Mouse (Mus musculus): ENCODE results near the gene Creb5.

The Creb5 gene

GRCm38 (mm10) chr6:53508847-53509494 lies 221.9 kb downstream of the Creb5 start:
- in situ Hi-C loops (cut with MboI; ENCODE audit: low pct_unique_long_range_greater_than_20kb in 1 of 2, low sequenced_read_pairs in 2 of 2, unreplicated experiment in 1 of 2) = no loop called here

- in situ Hi-C loops (cut with MboI; ENCODE audit: low pct_unique_long_range_greater_than_20kb in 1 of 2, low sequenced_read_pairs in 2 of 2, unreplicated experiment in 1 of 2) = no loop called here
Observed at GRCm38 (mm10) chr6:53510005-53510404, 222.9 kb downstream of the Creb5 start.

GRCm38 (mm10) chr6:53512226-53512625 lies 225.2 kb downstream of the Creb5 start:
- in situ Hi-C loops (cut with MboI; ENCODE audit: low pct_unique_long_range_greater_than_20kb in 1 of 2, low sequenced_read_pairs in 2 of 2, unreplicated experiment in 1 of 2) = no loop called here

- in situ Hi-C loops (cut with MboI; ENCODE audit: low pct_unique_long_range_greater_than_20kb in 1 of 2, low sequenced_read_pairs in 2 of 2, unreplicated experiment in 1 of 2) = no loop called here
Observed at GRCm38 (mm10) chr6:53513380-53513779, 226.3 kb downstream of the Creb5 start.

- in situ Hi-C loops (cut with MboI; ENCODE audit: low pct_unique_long_range_greater_than_20kb in 1 of 2, low sequenced_read_pairs in 2 of 2, unreplicated experiment in 1 of 2) = no loop called here
Observed at GRCm38 (mm10) chr6:53514862-53515261, 227.8 kb downstream of the Creb5 start.

GRCm38 (mm10) chr6:53515611-53516010 lies 228.5 kb downstream of the Creb5 start:
- in situ Hi-C loops (cut with MboI; ENCODE audit: low pct_unique_long_range_greater_than_20kb in 1 of 2, low sequenced_read_pairs in 2 of 2, unreplicated experiment in 1 of 2) = no loop called here

GRCm38 (mm10) chr6:53517371-53517945 lies 230.4 kb downstream of the Creb5 start:
- in situ Hi-C loops (cut with MboI; ENCODE audit: low pct_unique_long_range_greater_than_20kb in 1 of 2, low sequenced_read_pairs in 2 of 2, unreplicated experiment in 1 of 2) = no loop called here

GRCm38 (mm10) chr6:53523743-53524497 lies 236.8 kb downstream of the Creb5 start:
- in situ Hi-C loops (cut with MboI; ENCODE audit: low pct_unique_long_range_greater_than_20kb in 1 of 2, low sequenced_read_pairs in 2 of 2, unreplicated experiment in 1 of 2) = loop anchor here in 1 of 2 experiments (10.0 kb wide), 1 partner anchor 201 kb away; no protein-coding TSS in a partner anchor

GRCm38 (mm10) chr6:53526460-53526859 lies 239.4 kb downstream of the Creb5 start:
- in situ Hi-C loops (cut with MboI; ENCODE audit: low pct_unique_long_range_greater_than_20kb in 1 of 2, low sequenced_read_pairs in 2 of 2, unreplicated experiment in 1 of 2) = loop anchor here in 1 of 2 experiments (10.0 kb wide), 1 partner anchor 198 kb away; no protein-coding TSS in a partner anchor

- in situ Hi-C loops (cut with MboI; ENCODE audit: low pct_unique_long_range_greater_than_20kb in 1 of 2, low sequenced_read_pairs in 2 of 2, unreplicated experiment in 1 of 2) = no loop called here
Observed at GRCm38 (mm10) chr6:53530742-53531141, 243.7 kb downstream of the Creb5 start.

GRCm38 (mm10) chr6:53531461-53531860 lies 244.4 kb downstream of the Creb5 start:
- in situ Hi-C loops (cut with MboI; ENCODE audit: low pct_unique_long_range_greater_than_20kb in 1 of 2, low sequenced_read_pairs in 2 of 2, unreplicated experiment in 1 of 2) = no loop called here

- in situ Hi-C loops (cut with MboI; ENCODE audit: low pct_unique_long_range_greater_than_20kb in 1 of 2, low sequenced_read_pairs in 2 of 2, unreplicated experiment in 1 of 2) = no loop called here
Observed at GRCm38 (mm10) chr6:53537530-53537929, 250.5 kb downstream of the Creb5 start.

GRCm38 (mm10) chr6:53541798-53542197 lies 254.7 kb downstream of the Creb5 start:
- in situ Hi-C loops (cut with MboI; ENCODE audit: low pct_unique_long_range_greater_than_20kb in 1 of 2, low sequenced_read_pairs in 2 of 2, unreplicated experiment in 1 of 2) = no loop called here

GRCm38 (mm10) chr6:53545483-53545900 lies 258.4 kb downstream of the Creb5 start:
- in situ Hi-C loops (cut with MboI; ENCODE audit: low pct_unique_long_range_greater_than_20kb in 1 of 2, low sequenced_read_pairs in 2 of 2, unreplicated experiment in 1 of 2) = no loop called here

GRCm38 (mm10) chr6:53545989-53546388 lies 258.9 kb downstream of the Creb5 start:
- in situ Hi-C loops (cut with MboI; ENCODE audit: low pct_unique_long_range_greater_than_20kb in 1 of 2, low sequenced_read_pairs in 2 of 2, unreplicated experiment in 1 of 2) = no loop called here

- in situ Hi-C loops (cut with MboI; ENCODE audit: low pct_unique_long_range_greater_than_20kb in 1 of 2, low sequenced_read_pairs in 2 of 2, unreplicated experiment in 1 of 2) = no loop called here
Observed at GRCm38 (mm10) chr6:53548236-53548635, 261.2 kb downstream of the Creb5 start.

GRCm38 (mm10) chr6:53549409-53549808 lies 262.3 kb downstream of the Creb5 start:
- in situ Hi-C loops (cut with MboI; ENCODE audit: low pct_unique_long_range_greater_than_20kb in 1 of 2, low sequenced_read_pairs in 2 of 2, unreplicated experiment in 1 of 2) = no loop called here

GRCm38 (mm10) chr6:53556050-53556449 lies 269.0 kb downstream of the Creb5 start:
- in situ Hi-C loops (cut with MboI; ENCODE audit: low pct_unique_long_range_greater_than_20kb in 1 of 2, low sequenced_read_pairs in 2 of 2, unreplicated experiment in 1 of 2) = no loop called here

GRCm38 (mm10) chr6:53560928-53561327 lies 273.9 kb downstream of the Creb5 start:
- in situ Hi-C loops (cut with MboI; ENCODE audit: low pct_unique_long_range_greater_than_20kb in 1 of 2, low sequenced_read_pairs in 2 of 2, unreplicated experiment in 1 of 2) = no loop called here
